ENCODE assay signal across 9 mouse cellular contexts in genomic region chr1:181352367-181353199, GRCm38 (mm10). TPM values are rescaled to one million over a fixed set of nuclear protein-coding genes. Genes with fewer than 3 reads are reported as not detected.
DNase-seq lines count a peak whose midpoint lies in the region; ATAC-seq and TF ChIP-seq lines count a peak whose summit lies in the region.
"Had no signal": no experiment of that assay in that cellular context is flagged by ENCODE, and none has a peak within 500 bp of the region (broad histone marks: within the 10 kb centered on the region; RNA-seq: fewer than 3 reads in every experiment).

Gene Cnih3, plus strand, starts transcription at chr1:181352628.

- under 1% methylated on average over 78 of the region's 78 CpGs for WGBS in cerebellum, adult 2 months
- under 1% methylated on average over 77 of the region's 78 CpGs for WGBS in intestine, embryonic 15.5 days
- under 1% methylated on average over 75 of the region's 78 CpGs for WGBS in midbrain, embryonic 15.5 days

- no peaks in the 10 kb centered on the region for H3K9me3 ChIP-seq in intestine, embryonic 15.5 days
- H3K9me3 ChIP-seq in midbrain, embryonic 15.5 days = no peaks in the 10 kb centered on the region

- peak within 1 kb of the TSS; percentile 44 for H3K4me3 ChIP-seq in cerebellum, adult 2 months (replicated peaks; ENCODE audit: insufficient read depth, low read depth, low read length)
- peak within 1 kb of the TSS; percentile 55 for H3K4me3 ChIP-seq in intestine, embryonic 15.5 days (replicated peaks)
- peak within 1 kb of the TSS; percentile 62 for H3K4me3 ChIP-seq in midbrain, embryonic 15.5 days

- DNase-seq in cerebellum, adult 2 months = peak; percentile 21 to 31
- DNase-seq in cerebellum, adult 9-10 months = no peak
- peak; percentile 34 to 50 for DNase-seq in adrenal gland, postnatal 36 days
- DNase-seq in forelimb bud, embryonic 11.5 days (ENCODE audit: low read depth, low spot score) = peak; percentile 52
- peak; percentile 34 for DNase-seq in liver
- DNase-seq in testis, postnatal 14 days (ENCODE audit: low spot score) = peak; percentile 24

- no peak for TF ChIP-seq POLR2A in cerebellum, adult 2 months (IDR thresholded peaks at IDR 0.05; ENCODE audit: borderline replicate concordance, insufficient read depth, low read length)

- 0 out of 2 replicates have a peak, but pooled peaks cover 7% of the 10 kb centered on the region for H3K4me1 ChIP-seq in cerebellum, adult 2 months (ENCODE audit: control insufficient read depth, insufficient read depth, low read length)
- peaks cover 19% of the 10 kb centered on the region for H3K4me1 ChIP-seq in intestine, embryonic 15.5 days (replicated peaks)
- peaks cover 16% of the 10 kb centered on the region for H3K4me1 ChIP-seq in midbrain, embryonic 15.5 days

- H3K4me2 ChIP-seq in intestine, embryonic 15.5 days (replicated peaks) = peak within 1 kb of the TSS; percentile 95
- peak within 1 kb of the TSS; percentile 100 for H3K4me2 ChIP-seq in midbrain, embryonic 15.5 days

- no peaks in the 10 kb centered on the region for H3K36me3 ChIP-seq in intestine, embryonic 15.5 days
- no peaks in the 10 kb centered on the region for H3K36me3 ChIP-seq in midbrain, embryonic 15.5 days (replicated peaks)

- peak; percentile 83 for ATAC-seq in intestine, embryonic 15.5 days
- peak; percentile 84 for ATAC-seq in midbrain, embryonic 15.5 days (replicated peaks)

- no peaks in the 10 kb centered on the region; the same call in 1 of the 2 replicates for H3K27me3 ChIP-seq in cerebellum, adult 2 months (ENCODE audit: control insufficient read depth, insufficient read depth, low read length)
- peaks cover 40% of the 10 kb centered on the region for H3K27me3 ChIP-seq in intestine, embryonic 15.5 days (replicated peaks)
- H3K27me3 ChIP-seq in midbrain, embryonic 15.5 days (replicated peaks) = peaks cover 38% of the 10 kb centered on the region

- no peak for TF ChIP-seq CTCF in cerebellum, adult 2 months (IDR thresholded peaks at IDR 0.05; ENCODE audit: borderline replicate concordance, insufficient read depth, low read depth, low read length)

- H3K27ac ChIP-seq in cerebellum, adult 2 months (ENCODE audit: insufficient read depth, low read length) = no peak within 1 kb of the TSS
- no peak within 1 kb of the TSS for H3K27ac ChIP-seq in intestine, embryonic 15.5 days
- no peak within 1 kb of the TSS for H3K27ac ChIP-seq in midbrain, embryonic 15.5 days
- H3K27ac ChIP-seq: macrophage had no signal

- peak within 1 kb of the TSS; percentile 46 for H3K9ac ChIP-seq in intestine, embryonic 15.5 days
- peak within 1 kb of the TSS; percentile 52 for H3K9ac ChIP-seq in midbrain, embryonic 15.5 days

RNA-seq across cellular contexts. Expression of gene Cnih3, which starts in this region (rescaled TPM):
- 5.1 and 6.9 TPM in 2 replicates for polyA plus RNA-seq in cerebellum, adult 2 months (2012; rRNA removed)
- not detected for total RNA-seq in adrenal gland, postnatal 36 days (2021)
- 0.20 and 0.29 TPM in 2 replicates for polyA plus RNA-seq in intestine, embryonic 15.5 days (2015; fragmentation: Nextera tagmentation; extraction: Ambion mirVana)
- 10.8 and 13.7 TPM in 2 replicates for polyA plus RNA-seq in midbrain, embryonic 15.5 days (2015; fragmentation: Nextera tagmentation; extraction: Ambion mirVana)
- polyA plus RNA-seq: macrophage had no signal

Comparison
In these comparisons a context has a peak if more than half of its experiments do, and no peak if none do; other contexts are left out.
1. Peak in DNase-seq in adrenal gland, postnatal 36 days; RNA of the gene not detected or under 1 TPM.
2. Peak in ATAC-seq, H3K4me3 ChIP-seq, H3K9ac ChIP-seq and H3K4me2 ChIP-seq in intestine, embryonic 15.5 days; RNA of the gene not detected or under 1 TPM.